Mouse (Mus musculus): ENCODE data around the gene Mipep. TPM values are rescaled to one million over a fixed set of nuclear protein-coding genes. Genes with fewer than 3 reads are reported as not detected.

The Mipep gene
- polyA plus RNA-seq, 1 experiment from 2014 or later, result 21.4 TPM

- no peak for ATAC-seq (ENCODE audit: low FRiP score)
- Histone ChIP-seq H3K9me3 (replicated peaks) (no peaks in the 10 kb centered on the region), H3K36me3 (peaks cover 24% of the 10 kb centered on the region), H3K27ac (no peak overlapping the region), H3K4me2 (replicated peaks) (no peak overlapping the region), H3K27me3 (no peaks in the 10 kb centered on the region), H3K4me1 (no peaks in the 10 kb centered on the region), H3K4me3 (no peak overlapping the region), H3K9ac (no peak overlapping the region)
- WGBS, result 92% methylated on average over 4 of the region's 4 CpGs
These were observed 27.2 kb downstream of the Mipep start for GRCm38 (mm10) chr14:60811547-60811946.

- H3K4me1 ChIP-seq, result no peaks in the 10 kb centered on the region
- WGBS, result 94% methylated on average over 5 of the region's 5 CpGs
- ATAC-seq (ENCODE audit: low FRiP score), result no peak
- no peaks in the 10 kb centered on the region for H3K9me3 ChIP-seq (replicated peaks)
- H3K4me2 ChIP-seq (replicated peaks), result no peak overlapping the region
- H3K27me3 ChIP-seq, result no peaks in the 10 kb centered on the region
- no peak overlapping the region for H3K4me3 ChIP-seq
- peaks cover 24% of the 10 kb centered on the region for H3K36me3 ChIP-seq
- no peak overlapping the region for H3K27ac ChIP-seq
- no peak overlapping the region for H3K9ac ChIP-seq
These were observed 30.7 kb downstream of the Mipep start for GRCm38 (mm10) chr14:60815098-60815497.

- WGBS, result 83% methylated on average over 5 of the region's 5 CpGs
- ATAC-seq (ENCODE audit: low FRiP score), result no peak
These were observed 33.7 kb downstream of the Mipep start for GRCm38 (mm10) chr14:60818045-60818444.

GRCm38 (mm10) chr14:60830096-60830495 lies 45.7 kb downstream of the Mipep start:
- Histone ChIP-seq H3K4me1 (no peaks in the 10 kb centered on the region), H3K27me3 (no peaks in the 10 kb centered on the region), H3K36me3 (peaks cover 23% of the 10 kb centered on the region), H3K27ac (no peak overlapping the region), H3K9ac (no peak overlapping the region), H3K4me3 (no peak overlapping the region), H3K4me2 (replicated peaks) (no peak overlapping the region), H3K9me3 (replicated peaks) (peaks cover 5% of the 10 kb centered on the region)
- no peak for ATAC-seq (ENCODE audit: low FRiP score)
- 89% methylated on average over 2 of the region's 2 CpGs for WGBS

More at GRCm38 (mm10) chr14:60818045-60818444, 33.7 kb downstream of the Mipep start:
- no peak overlapping the region for H3K27ac ChIP-seq
- H3K9ac ChIP-seq, result no peak overlapping the region
- no peak overlapping the region for H3K4me2 ChIP-seq (replicated peaks)
- H3K36me3 ChIP-seq, result peaks cover 22% of the 10 kb centered on the region
- H3K4me1 ChIP-seq, result no peaks in the 10 kb centered on the region
- H3K27me3 ChIP-seq, result no peaks in the 10 kb centered on the region
- H3K9me3 ChIP-seq (replicated peaks), result no peaks in the 10 kb centered on the region
- no peak overlapping the region for H3K4me3 ChIP-seq

GRCm38 (mm10) chr14:60836709-60837108 lies 52.3 kb downstream of the Mipep start:
- H3K4me1 ChIP-seq, result no peaks in the 10 kb centered on the region
- H3K9ac ChIP-seq, result no peak overlapping the region
- H3K4me2 ChIP-seq (replicated peaks), result no peak overlapping the region
- H3K9me3 ChIP-seq (replicated peaks), result peaks cover 5% of the 10 kb centered on the region
- no peak overlapping the region for H3K27ac ChIP-seq
- 53% methylated on average over 6 of the region's 6 CpGs for WGBS
- H3K4me3 ChIP-seq, result no peak overlapping the region
- H3K36me3 ChIP-seq, result peaks cover 9% of the 10 kb centered on the region
- H3K27me3 ChIP-seq, result no peaks in the 10 kb centered on the region
- ATAC-seq (ENCODE audit: low FRiP score), result no peak

- H3K36me3 ChIP-seq, result peaks cover 3% of the 10 kb centered on the region; the same call in 1 of the 2 replicates
- H3K4me1 ChIP-seq, result peaks cover 3% of the 10 kb centered on the region; the same call in 1 of the 2 replicates
- 92% methylated on average over 8 of the region's 8 CpGs for WGBS
- no peak overlapping the region for H3K4me3 ChIP-seq
- no peak overlapping the region for H3K27ac ChIP-seq
- H3K9ac ChIP-seq, result no peak overlapping the region
- H3K9me3 ChIP-seq (replicated peaks), result no peaks in the 10 kb centered on the region
- H3K27me3 ChIP-seq, result no peaks in the 10 kb centered on the region
- no peak overlapping the region for H3K4me2 ChIP-seq (replicated peaks)
- no peak for ATAC-seq (ENCODE audit: low FRiP score)
These were observed 55.3 kb downstream of the Mipep start for GRCm38 (mm10) chr14:60839654-60840053.

- WGBS, result 73% methylated on average over 14 of the region's 14 CpGs
- ATAC-seq (ENCODE audit: low FRiP score), result no peak
- no peak overlapping the region for H3K27ac ChIP-seq
- H3K27me3 ChIP-seq, result no peaks in the 10 kb centered on the region
- H3K4me1 ChIP-seq, result peaks cover 7% of the 10 kb centered on the region; the same call in 1 of the 2 replicates
- peaks cover 3% of the 10 kb centered on the region; the same call in 1 of the 2 replicates for H3K36me3 ChIP-seq
- no peak overlapping the region for H3K9ac ChIP-seq
- no peak overlapping the region for H3K4me2 ChIP-seq (replicated peaks)
- no peak overlapping the region for H3K4me3 ChIP-seq
- no peaks in the 10 kb centered on the region for H3K9me3 ChIP-seq (replicated peaks)
These were observed 57.7 kb downstream of the Mipep start for GRCm38 (mm10) chr14:60841977-60842659.

- WGBS, result 95% methylated on average over 7 of the region's 7 CpGs
- Histone ChIP-seq H3K9ac (no peak overlapping the region), H3K27ac (no peak overlapping the region), H3K4me1 (peaks cover 7% of the 10 kb centered on the region; the same call in 1 of the 2 replicates), H3K4me3 (no peak overlapping the region), H3K27me3 (no peaks in the 10 kb centered on the region), H3K9me3 (replicated peaks) (no peaks in the 10 kb centered on the region), H3K4me2 (replicated peaks) (no peak overlapping the region), H3K36me3 (peaks cover 6% of the 10 kb centered on the region; the same call in 1 of the 2 replicates)
- ATAC-seq (ENCODE audit: low FRiP score), result no peak
These were observed 59.2 kb downstream of the Mipep start for GRCm38 (mm10) chr14:60843596-60843995.

- H3K9ac ChIP-seq, result no peak overlapping the region
- H3K27ac ChIP-seq, result no peak overlapping the region
- no peak overlapping the region for H3K4me3 ChIP-seq
- peaks cover 16% of the 10 kb centered on the region for H3K36me3 ChIP-seq
- no peak for ATAC-seq (ENCODE audit: low FRiP score)
- WGBS, result 63% methylated on average over 10 of the region's 10 CpGs
- H3K4me1 ChIP-seq, result peaks cover 7% of the 10 kb centered on the region; the same call in 1 of the 2 replicates
- H3K9me3 ChIP-seq (replicated peaks), result no peaks in the 10 kb centered on the region
- H3K27me3 ChIP-seq, result no peaks in the 10 kb centered on the region
- no peak overlapping the region for H3K4me2 ChIP-seq (replicated peaks)
These were observed 61.1 kb downstream of the Mipep start for GRCm38 (mm10) chr14:60845261-60846045.

- Histone ChIP-seq H3K9me3 (replicated peaks) (no peaks in the 10 kb centered on the region), H3K27me3 (no peaks in the 10 kb centered on the region), H3K4me2 (replicated peaks) (no peak overlapping the region), H3K4me3 (no peak overlapping the region), H3K4me1 (peaks cover 7% of the 10 kb centered on the region; the same call in 1 of the 2 replicates), H3K9ac (no peak overlapping the region), H3K27ac (no peak overlapping the region), H3K36me3 (peaks cover 17% of the 10 kb centered on the region)
- ATAC-seq (ENCODE audit: low FRiP score), result no peak
- WGBS, result 94% methylated on average over 5 of the region's 5 CpGs
These were observed 61.8 kb downstream of the Mipep start for GRCm38 (mm10) chr14:60846174-60846573.

- Histone ChIP-seq H3K9me3 (replicated peaks) (no peaks in the 10 kb centered on the region), H3K27ac (no peak overlapping the region), H3K4me2 (replicated peaks) (no peak overlapping the region), H3K4me3 (no peak overlapping the region), H3K36me3 (peaks cover 25% of the 10 kb centered on the region), H3K9ac (no peak overlapping the region), H3K4me1 (peaks cover 4% of the 10 kb centered on the region; the same call in 1 of the 2 replicates), H3K27me3 (no peaks in the 10 kb centered on the region)
- 93% methylated on average over 5 of the region's 5 CpGs for WGBS
- ATAC-seq (ENCODE audit: low FRiP score), result no peak
These were observed 63.8 kb downstream of the Mipep start for GRCm38 (mm10) chr14:60848194-60848593.

- no peak overlapping the region for H3K9ac ChIP-seq
- peaks cover 4% of the 10 kb centered on the region; the same call in 1 of the 2 replicates for H3K4me1 ChIP-seq
- H3K27ac ChIP-seq, result no peak overlapping the region
- peaks cover 39% of the 10 kb centered on the region for H3K36me3 ChIP-seq
- no peak overlapping the region for H3K4me3 ChIP-seq
- H3K9me3 ChIP-seq (replicated peaks), result no peaks in the 10 kb centered on the region
- 91% methylated on average over 14 of the region's 14 CpGs for WGBS
- no peak overlapping the region for H3K4me2 ChIP-seq (replicated peaks)
- H3K27me3 ChIP-seq, result no peaks in the 10 kb centered on the region
- no peak for ATAC-seq (ENCODE audit: low FRiP score)
These were observed 65.7 kb downstream of the Mipep start for GRCm38 (mm10) chr14:60850101-60850500.
